Mouse (Mus musculus) leukemia stem cell, adult 10-12 weeks (primary cell): ENCODE measurements around the gene Olfr603. TPM values are rescaled to one million over a fixed set of nuclear protein-coding genes. Genes with fewer than 3 reads are reported as not detected.

ENCODE experiments used
- polyA plus RNA-seq: library from polyadenylated mRNA; stranded (reverse); fragments of >175 nt; gene quantifications from 2 replicates; pipeline ENCODE4 v1.2.3, GENCODE M21; 2012; ENCODE audit warnings: low replicate concordance

Gene Olfr603
- polyA plus RNA-seq, result not detected in 2 replicates

DNA sequence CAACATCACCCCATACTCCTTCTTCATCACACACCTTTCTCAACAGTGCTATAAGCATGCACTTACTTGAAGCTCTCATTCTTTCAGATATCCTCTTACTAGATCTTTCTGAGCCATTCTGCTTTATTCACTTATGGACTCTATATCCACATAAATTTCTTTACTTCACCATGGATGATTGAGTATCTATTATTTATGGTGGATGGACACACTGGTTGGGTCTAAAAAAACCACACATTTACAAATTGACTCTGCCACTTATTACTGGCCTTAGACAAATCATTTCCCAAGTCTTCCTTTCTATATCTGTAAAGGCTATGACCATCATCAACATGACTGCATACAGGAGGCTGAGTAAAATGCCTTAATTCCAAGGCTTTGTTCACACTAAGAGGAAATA, at the start of gene Olfr603:
Olfr603 (minus strand) TSS at position 101 of the 400 bp plus-strand sequence.

DNA sequence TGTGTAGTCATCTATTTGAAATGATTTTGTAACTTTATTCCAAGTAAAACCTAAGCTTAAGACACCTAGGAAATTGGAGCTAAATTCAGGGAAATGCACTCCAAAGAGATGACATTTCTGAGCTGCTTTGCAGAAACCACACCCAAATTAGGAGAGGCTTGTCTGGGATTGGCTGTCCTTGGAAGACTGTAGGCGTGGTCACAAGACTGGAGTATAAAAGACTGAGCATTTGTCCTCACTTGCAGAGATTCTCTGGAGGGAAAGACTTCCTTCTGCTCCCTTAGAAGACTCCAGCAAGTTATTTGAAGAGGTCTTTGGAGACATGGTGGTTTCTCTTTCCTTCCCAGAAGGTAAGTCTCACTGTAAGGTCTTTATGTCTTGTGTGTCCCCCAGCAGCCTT, 28.8 kb upstream of the Olfr603 start, which contains the start of gene Usp17lc:
Usp17lc (plus strand) TSS at position 301 of the 400 bp plus-strand sequence.

DNA sequence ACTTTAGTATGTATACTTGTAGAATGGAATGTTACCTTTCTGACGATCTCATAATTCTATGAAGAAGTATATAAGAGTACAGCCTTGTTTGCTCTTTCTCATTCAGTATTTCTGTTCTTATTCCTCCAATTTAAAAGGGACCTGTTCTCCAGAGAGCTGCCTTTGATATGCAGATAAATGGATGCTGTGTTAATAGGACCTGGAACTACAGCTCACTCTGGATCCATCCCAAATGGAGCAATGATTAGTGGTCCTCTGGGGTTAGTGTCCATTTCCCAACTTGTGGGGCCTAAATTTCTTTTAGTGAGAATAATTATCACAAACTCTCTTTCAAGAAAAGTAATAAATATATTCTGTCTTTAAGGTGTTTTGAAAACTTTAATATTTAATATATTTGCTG, 23.4 kb downstream of the Olfr603 start, which contains the start of gene Olfr601:
Olfr601 (minus strand) TSS at position 101 of the 400 bp plus-strand sequence.

DNA sequence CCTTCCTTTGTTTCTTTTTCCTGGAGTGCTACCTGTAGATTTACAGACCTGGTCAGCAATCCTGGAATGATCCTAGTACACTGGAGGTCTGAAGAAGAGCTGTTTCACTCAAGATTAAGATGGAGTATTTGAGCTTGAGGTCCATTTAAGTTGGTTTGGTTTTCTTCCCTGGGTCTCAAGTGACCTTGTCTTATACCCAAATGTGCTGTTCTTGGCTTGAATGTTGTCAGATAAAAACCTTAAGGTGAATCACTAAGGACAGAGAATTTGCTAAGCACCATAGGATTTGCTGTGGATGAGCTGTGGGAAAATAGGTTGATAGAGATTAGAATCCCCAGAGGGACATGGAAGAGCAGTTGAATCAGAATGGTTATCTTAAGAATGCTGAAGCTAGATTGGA, 36.4 kb downstream of the Olfr603 start, which contains the start of gene Olfr600:
Olfr600 (minus strand) TSS at position 101 of the 400 bp plus-strand sequence.

DNA sequence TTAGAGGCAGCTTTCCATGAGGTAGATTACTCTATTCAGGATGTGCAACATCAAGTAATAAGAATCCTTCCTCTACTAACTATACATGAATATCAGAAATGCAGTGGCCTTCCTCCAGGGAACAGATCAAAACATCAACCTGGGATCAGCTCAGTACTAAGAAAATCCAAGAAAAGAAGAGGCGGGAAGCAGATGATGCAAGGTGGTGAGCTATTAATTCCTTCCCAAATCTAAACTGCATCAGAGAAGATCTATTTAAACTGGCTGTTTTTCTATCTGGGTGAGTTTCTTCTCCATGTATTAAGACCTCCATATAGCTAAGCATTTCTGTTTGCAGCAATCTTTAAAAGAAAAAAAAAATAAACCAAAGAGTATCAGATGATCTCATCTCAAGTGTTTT, 50.4 kb downstream of the Olfr603 start, which contains the start of gene Olfr599:
Olfr599 (plus strand) TSS at position 301 of the 400 bp plus-strand sequence.

Other genes with a start within 250 kb of the Olfr603 start
- gene Olfr588-ps1, start 245.3 kb downstream of the Olfr603 start, polyA plus RNA-seq, result not detected in 2 replicates
- gene Olfr589, start 229.8 kb downstream of the Olfr603 start, polyA plus RNA-seq, result not detected in 2 replicates
- not detected in 2 replicates for gene Olfr591, start 207.8 kb downstream of the Olfr603 start, polyA plus RNA-seq
- gene Olfr592, start 201.4 kb downstream of the Olfr603 start, polyA plus RNA-seq, result not detected in 2 replicates
- not detected in 2 replicates for gene Olfr593, start 174.3 kb downstream of the Olfr603 start, polyA plus RNA-seq
- gene Olfr594, start 169.2 kb downstream of the Olfr603 start, polyA plus RNA-seq, result not detected in 2 replicates
- gene Usp17ld, start 133.7 kb downstream of the Olfr603 start, polyA plus RNA-seq, result not detected in 2 replicates
- not detected in 2 replicates for gene Olfr596, start 80.5 kb downstream of the Olfr603 start, polyA plus RNA-seq
- gene Olfr597, start 69.9 kb downstream of the Olfr603 start, polyA plus RNA-seq, result not detected in 2 replicates
- not detected in 2 replicates for gene Olfr598, start 62.6 kb downstream of the Olfr603 start, polyA plus RNA-seq
- gene Olfr599, start 50.3 kb downstream of the Olfr603 start, polyA plus RNA-seq, result not detected in 2 replicates
- 0.05 TPM in 1 of 2 replicates, not detected in the other for gene Olfr600, start 36.5 kb downstream of the Olfr603 start, polyA plus RNA-seq
- gene Olfr601, start 23.5 kb downstream of the Olfr603 start, polyA plus RNA-seq, result not detected in 2 replicates
- not detected in 2 replicates for gene Usp17lc, start 28.9 kb upstream of the Olfr603 start, polyA plus RNA-seq
- gene Olfr605, start 59.3 kb upstream of the Olfr603 start, polyA plus RNA-seq, result not detected in 2 replicates
- gene Olfr606, start 62.9 kb upstream of the Olfr603 start, polyA plus RNA-seq, result not detected in 2 replicates
- gene Olfr607, start 78.0 kb upstream of the Olfr603 start, polyA plus RNA-seq, result not detected in 2 replicates
- gene Olfr608, start 83.7 kb upstream of the Olfr603 start, polyA plus RNA-seq, result not detected in 2 replicates
- gene Olfr609, start 111.9 kb upstream of the Olfr603 start, polyA plus RNA-seq, result not detected in 2 replicates
- gene Olfr610, start 125.9 kb upstream of the Olfr603 start, polyA plus RNA-seq, result not detected in 2 replicates
- gene Olfr611, start 134.7 kb upstream of the Olfr603 start, polyA plus RNA-seq, result not detected in 2 replicates
- not detected in 2 replicates for gene Olfr612, start 156.5 kb upstream of the Olfr603 start, polyA plus RNA-seq
- not detected in 2 replicates for gene Olfr613, start 161.9 kb upstream of the Olfr603 start, polyA plus RNA-seq
- gene Olfr615, start 169.9 kb upstream of the Olfr603 start, polyA plus RNA-seq, result not detected in 2 replicates
- not detected in 2 replicates for gene Olfr616, start 183.0 kb upstream of the Olfr603 start, polyA plus RNA-seq
- gene Olfr617, start 186.9 kb upstream of the Olfr603 start, polyA plus RNA-seq, result not detected in 2 replicates
- gene Olfr618, start 203.9 kb upstream of the Olfr603 start, polyA plus RNA-seq, result not detected in 2 replicates
- gene Olfr619, start 214.4 kb upstream of the Olfr603 start, polyA plus RNA-seq, result not detected in 2 replicates
- gene Olfr620, start 226.4 kb upstream of the Olfr603 start, polyA plus RNA-seq, result not detected in 2 replicates